Mouse (Mus musculus) kidney, adult 2 months (tissue): ENCODE data around the gene Olfr1362.

Experiments used
- CTCF ChIP-seq: fragments of 200-500 bp; conservative IDR thresholded peaks from 2 replicates; pipeline ENCODE4 v1.5.1; 2011; ENCODE audit warnings: low read depth, mild to moderate bottlenecking, control low read depth, low read length, moderate library complexity, mixed read lengths; ENCODE audit not compliant: insufficient read depth, insufficient read length
- POLR2A ChIP-seq: fragments of 200-500 bp; IDR thresholded peaks from one replicate; pipeline ENCODE4 v1.6.1; 2011; ENCODE audit warnings: low read depth, low read length, control low read depth

GRCm38 (mm10) chr13:21581659-21582058 is 32.2 kb downstream of the Olfr1362 start, which contains the start of gene Olfr1364:
- TF ChIP-seq POLR2A, result no peak
- TF ChIP-seq CTCF, result no peak
